8 mouse cellular contexts compared by ENCODE assay signal in genomic region chr8:70699834-70700554, GRCm38 (mm10). TPM values are rescaled to one million over a fixed set of nuclear protein-coding genes. Genes with fewer than 3 reads are reported as not detected.
DNase-seq lines count a peak whose midpoint lies in the region; ATAC-seq lines count a peak whose summit lies in the region.

No protein-coding gene starts in this region.

- H3K36me3 ChIP-seq in limb, embryonic 11.5 days (ENCODE audit: control insufficient read depth, insufficient read depth, low read length) = peaks cover 4% of the 10 kb centered on the region; the same call in 1 of the 2 replicates
- peaks cover 9% of the 10 kb centered on the region; the same call in 1 of the 2 replicates for H3K36me3 ChIP-seq in midbrain, embryonic 14.5 days (ENCODE audit: control insufficient read depth, insufficient read depth, low read length)

- ATAC-seq in limb, embryonic 11.5 days (ENCODE audit: insufficient number of reproducible peaks, low FRiP score, low TSS enrichment, low read depth) = no peak
- ATAC-seq in midbrain, embryonic 14.5 days (ENCODE audit: low FRiP score, low TSS enrichment) = peak; percentile 15; the same call in 1 of the 2 replicates
- ATAC-seq in monocyte, adult 5-6 weeks (replicated peaks; ENCODE audit: insufficient number of reproducible peaks, low FRiP score, low TSS enrichment, poor library complexity, severe bottlenecking) = no peak

- no peaks in the 10 kb centered on the region for H3K27me3 ChIP-seq in limb, embryonic 11.5 days (ENCODE audit: control insufficient read depth, insufficient read depth, low read length)
- H3K27me3 ChIP-seq in midbrain, embryonic 14.5 days (ENCODE audit: control insufficient read depth, insufficient read depth, low read length) = no peaks in the 10 kb centered on the region

- peak overlapping the region; percentile 95 for H3K4me3 ChIP-seq in limb, embryonic 11.5 days (ENCODE audit: low read depth, low read length)
- H3K4me3 ChIP-seq in midbrain, embryonic 14.5 days (replicated peaks; ENCODE audit: low read depth, low read length) = peak overlapping the region; percentile 97

- DNase-seq in adrenal gland, adult 8-10 months = peak; percentile 83
- peak; percentile 88 for DNase-seq in embryo, embryonic 9.5 days (ENCODE audit: extremely low spot score)
- peak; percentile 73 to 83 for DNase-seq in gastrocnemius, postnatal 4 days (ENCODE audit: low spot score in 2 of 2)
- peak; percentile 82 for DNase-seq in kidney, adult 11 months
- peak; percentile 86 for DNase-seq in limb, embryonic 11.5 days (ENCODE audit: low spot score)
- DNase-seq in midbrain, embryonic 14.5 days = peak; percentile 90
- peak; percentile 79 to 81 for DNase-seq in spleen, adult 18-20 months

- peak overlapping the region; percentile 82 for H3K4me2 ChIP-seq in limb, embryonic 11.5 days (ENCODE audit: low read depth, severe bottlenecking)
- peak overlapping the region; percentile 59 for H3K4me2 ChIP-seq in midbrain, embryonic 14.5 days (ENCODE audit: low read length)

- peaks cover 34% of the 10 kb centered on the region for H3K4me1 ChIP-seq in limb, embryonic 11.5 days (ENCODE audit: control insufficient read depth, insufficient read depth, low read length)
- H3K4me1 ChIP-seq in midbrain, embryonic 14.5 days (ENCODE audit: control insufficient read depth, insufficient read depth, low read length) = peaks cover 39% of the 10 kb centered on the region

- H3K9ac ChIP-seq in limb, embryonic 11.5 days (ENCODE audit: low read length) = peak overlapping the region; percentile 96
- peak overlapping the region; percentile 98 for H3K9ac ChIP-seq in midbrain, embryonic 14.5 days (replicated peaks; ENCODE audit: low read length)

- under 1% methylated on average over 59 of the region's 59 CpGs for WGBS in limb, embryonic 11.5 days
- WGBS in midbrain, embryonic 14.5 days = under 1% methylated on average over 59 of the region's 59 CpGs

- peak overlapping the region; percentile 97 for H3K27ac ChIP-seq in limb, embryonic 11.5 days (replicated peaks; ENCODE audit: low read depth, low read length)
- H3K27ac ChIP-seq in midbrain, embryonic 14.5 days (replicated peaks; ENCODE audit: low read depth, low read length) = peak overlapping the region; percentile 99

- H3K9me3 ChIP-seq in limb, embryonic 11.5 days (ENCODE audit: control insufficient read depth, low read length) = no peaks in the 10 kb centered on the region
- H3K9me3 ChIP-seq in midbrain, embryonic 14.5 days (ENCODE audit: control insufficient read depth, low read length) = no peaks in the 10 kb centered on the region

RNA-seq across cellular contexts. Expression of gene Jund, which starts 1.2 kb away (rescaled TPM):
- total RNA-seq in adrenal gland, adult 8-10 months (2022) = 100 to 1,000 TPM; 187 to 329 (median 253) TPM
- total RNA-seq in gastrocnemius, postnatal 4 days (2021) = 100 to 1,000 TPM; 201 to 228 TPM
- 104 and 109 TPM in 2 replicates for polyA plus RNA-seq in limb, embryonic 11.5 days (2014; fragmentation: Nextera tagmentation; extraction: Ambion mirVana)
- 104 and 119 TPM in 2 replicates for polyA plus RNA-seq in midbrain, embryonic 14.5 days (2014; fragmentation: Nextera tagmentation; extraction: Ambion mirVana)
- total RNA-seq in monocyte, adult 5-6 weeks (2017) = 131 to 182 TPM (median 168 TPM) in 3 replicates

RNA-seq across cellular contexts. Expression of gene Iqcn, which starts 3.3 kb away (rescaled TPM):
- under 1 TPM in 3 of 4 experiments, not detected in 1; 0.07 to 0.09 (median 0.08) TPM for total RNA-seq in adrenal gland, adult 8-10 months (2022)
- total RNA-seq in gastrocnemius, postnatal 4 days (2021) = not detected
- polyA plus RNA-seq in limb, embryonic 11.5 days (2014; fragmentation: Nextera tagmentation; extraction: Ambion mirVana) = not detected in 2 replicates
- 0.05 TPM in 2 replicates for polyA plus RNA-seq in midbrain, embryonic 14.5 days (2014; fragmentation: Nextera tagmentation; extraction: Ambion mirVana)
- total RNA-seq in monocyte, adult 5-6 weeks (2017) = 0.67 to 0.78 TPM in 2 of 3 replicates, not detected in the other

RNA-seq across cellular contexts. Expression of gene Gm3336, which starts 18.3 kb away (rescaled TPM):
- not detected for total RNA-seq in adrenal gland, adult 8-10 months (2022)
- total RNA-seq in gastrocnemius, postnatal 4 days (2021) = not detected
- not detected in 2 replicates for polyA plus RNA-seq in limb, embryonic 11.5 days (2014; fragmentation: Nextera tagmentation; extraction: Ambion mirVana)
- polyA plus RNA-seq in midbrain, embryonic 14.5 days (2014; fragmentation: Nextera tagmentation; extraction: Ambion mirVana) = not detected in 2 replicates
- not detected in 3 replicates for total RNA-seq in monocyte, adult 5-6 weeks (2017)

RNA-seq across cellular contexts. Expression of gene Pde4c, which starts 23.5 kb away (rescaled TPM):
- under 1 TPM; 0.26 to 0.86 (median 0.30) TPM for total RNA-seq in adrenal gland, adult 8-10 months (2022)
- 1 to 10 TPM; 1.4 to 1.5 TPM for total RNA-seq in gastrocnemius, postnatal 4 days (2021)
- polyA plus RNA-seq in limb, embryonic 11.5 days (2014; fragmentation: Nextera tagmentation; extraction: Ambion mirVana) = 0.08 and 0.13 TPM in 2 replicates
- polyA plus RNA-seq in midbrain, embryonic 14.5 days (2014; fragmentation: Nextera tagmentation; extraction: Ambion mirVana) = 0.24 TPM in 1 of 2 replicates, not detected in the other
- 0.10 to 0.19 TPM in 2 of 3 replicates, not detected in the other for total RNA-seq in monocyte, adult 5-6 weeks (2017)

RNA-seq across cellular contexts. Expression of gene Lsm4, which starts 26.9 kb away (rescaled TPM):
- 100 to 1,000 TPM in 1 of 4 experiments, 10 to 100 TPM in 3; 81.4 to 101 (median 86.6) TPM for total RNA-seq in adrenal gland, adult 8-10 months (2022)
- 10 to 100 TPM; 70.1 to 84.7 TPM for total RNA-seq in gastrocnemius, postnatal 4 days (2021)
- 356 and 388 TPM in 2 replicates for polyA plus RNA-seq in limb, embryonic 11.5 days (2014; fragmentation: Nextera tagmentation; extraction: Ambion mirVana)
- polyA plus RNA-seq in midbrain, embryonic 14.5 days (2014; fragmentation: Nextera tagmentation; extraction: Ambion mirVana) = 175 and 201 TPM in 2 replicates
- total RNA-seq in monocyte, adult 5-6 weeks (2017) = 69.1 to 93.3 TPM (median 80.9 TPM) in 3 replicates
